Mouse (Mus musculus): ENCODE data around the gene Cbx8.

DNA sequence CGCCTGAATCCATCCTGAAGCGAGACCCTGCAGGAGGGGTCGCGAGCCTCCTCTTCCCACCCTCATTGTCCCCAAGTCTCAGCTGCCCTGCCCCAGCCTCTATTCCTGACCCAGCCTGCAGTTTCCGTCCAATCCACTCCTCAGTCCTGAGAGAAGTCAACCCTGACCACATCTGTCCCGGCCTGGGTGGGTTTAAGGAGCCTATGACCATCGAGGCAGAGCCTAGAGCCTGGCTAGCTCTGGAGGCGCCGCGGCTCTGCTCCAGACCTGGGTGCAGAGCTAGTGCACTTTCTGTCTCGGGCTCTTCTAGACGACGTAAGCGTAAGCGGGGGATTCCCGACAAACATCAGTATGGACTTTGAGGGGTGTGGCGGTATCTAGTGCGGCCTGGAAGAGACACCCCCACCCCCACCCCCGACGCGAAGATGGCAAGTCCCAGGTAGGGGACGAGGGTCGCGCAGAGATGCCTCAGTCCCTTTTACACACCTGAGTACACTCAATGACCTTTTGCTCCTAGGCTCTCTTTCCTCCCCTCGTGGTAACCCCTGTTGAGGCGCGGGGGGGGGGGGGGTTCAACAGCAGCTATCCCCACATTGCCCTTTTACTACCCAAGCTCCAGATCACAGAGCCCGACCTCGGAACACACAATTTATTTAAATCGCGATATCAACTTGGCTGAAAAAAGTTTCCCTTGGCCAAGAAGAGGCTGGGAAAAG, 1.1 kb upstream of the Cbx8 start:
- no peak for TF ChIP-seq CTCF (IDR thresholded peaks at IDR 0.05; ENCODE audit: extremely low read depth, insufficient read depth, low read length)
- TF ChIP-seq POLR2A (IDR thresholded peaks at IDR 0.05; ENCODE audit: extremely low read depth, insufficient read depth, low read length) = no peak
